Mouse (Mus musculus): Measurements from ENCODE around the gene Fus. TPM values are rescaled to one million over a fixed set of nuclear protein-coding genes. Genes with fewer than 3 reads are reported as not detected.

Gene Fus
- 156 and 158 TPM in 2 replicates for polyA plus RNA-seq (2012; rRNA removed)

GRCm38 (mm10) chr7:127967004-127967921 lies at the start of gene Fus:
Gene Fus (plus strand): TSS chr7:127967457.

GRCm38 (mm10) chr7:127929923-127930322 lies 37.3 kb upstream of the Fus start, which contains the start of gene Prss8:
Gene Prss8 (minus strand): TSS chr7:127930104.

GRCm38 (mm10) chr7:127946470-127947023 lies 20.7 kb upstream of the Fus start, which contains the start of gene Prss36:
Gene Prss36 (minus strand): TSS chr7:127946725.

GRCm38 (mm10) chr7:127993341-127993977 lies 26.2 kb downstream of the Fus start, which contains the start of gene Pycard:
Gene Pycard (minus strand): TSS chr7:127993867.

GRCm38 (mm10) chr7:128003688-128004087 lies 36.4 kb downstream of the Fus start, which contains the start of gene Trim72:
Gene Trim72 (plus strand): TSS chr7:128003949.

Other genes starting within 250 kb of the Fus start
- not detected in 2 replicates for gene Ctf2, start 235.3 kb upstream of the Fus start, polyA plus RNA-seq (2012; rRNA removed)
- gene Fbxl19, start 222.9 kb upstream of the Fus start, polyA plus RNA-seq (2012; rRNA removed) = 47.9 and 56.8 TPM in 2 replicates
- gene Orai3, start 197.6 kb upstream of the Fus start, polyA plus RNA-seq (2012; rRNA removed) = 35.4 and 46.9 TPM in 2 replicates
- 8.2 and 9.2 TPM in 2 replicates for gene Setd1a, start 190.8 kb upstream of the Fus start, polyA plus RNA-seq (2012; rRNA removed)
- gene Gm49388, start 181.8 kb upstream of the Fus start, polyA plus RNA-seq (2012; rRNA removed) = 0.86 TPM in 1 of 2 replicates, not detected in the other
- 64.8 and 84.2 TPM in 2 replicates for gene Hsd3b7, start 166.9 kb upstream of the Fus start, polyA plus RNA-seq (2012; rRNA removed)
- gene Stx4a, start 143.2 kb upstream of the Fus start, polyA plus RNA-seq (2012; rRNA removed) = 61.1 and 76.4 TPM in 2 replicates
- 3.9 and 4.8 TPM in 2 replicates for gene Stx1b, start 142.9 kb upstream of the Fus start, polyA plus RNA-seq (2012; rRNA removed)
- gene Zfp646, start 91.2 kb upstream of the Fus start, polyA plus RNA-seq (2012; rRNA removed) = 20.2 and 20.8 TPM in 2 replicates
- gene Zfp668, start 90.6 kb upstream of the Fus start, polyA plus RNA-seq (2012; rRNA removed) = 6.5 and 7.7 TPM in 2 replicates
- gene Prss53, start 76.5 kb upstream of the Fus start, polyA plus RNA-seq (2012; rRNA removed) = 5.0 and 5.2 TPM in 2 replicates
- not detected in 2 replicates for gene Gm21974, start 72.0 kb upstream of the Fus start, polyA plus RNA-seq (2012; rRNA removed)
- gene Vkorc1, start 71.8 kb upstream of the Fus start, polyA plus RNA-seq (2012; rRNA removed) = 136 and 159 TPM in 2 replicates
- 74.3 and 95.0 TPM in 2 replicates for gene Bckdk, start 63.4 kb upstream of the Fus start, polyA plus RNA-seq (2012; rRNA removed)
- 9.7 and 12.9 TPM in 2 replicates for gene Kat8, start 54.9 kb upstream of the Fus start, polyA plus RNA-seq (2012; rRNA removed)
- 119 and 136 TPM in 2 replicates for gene Prss8, start 37.4 kb upstream of the Fus start, polyA plus RNA-seq (2012; rRNA removed)
- 7.5 and 10.7 TPM in 2 replicates for gene Prss36, start 20.7 kb upstream of the Fus start, polyA plus RNA-seq (2012; rRNA removed)
- gene Pycard, start 26.4 kb downstream of the Fus start, polyA plus RNA-seq (2012; rRNA removed) = 407 and 442 TPM in 2 replicates
- 18.5 and 21.0 TPM in 2 replicates for gene Trim72, start 36.5 kb downstream of the Fus start, polyA plus RNA-seq (2012; rRNA removed)
- 4.3 and 4.7 TPM in 2 replicates for gene Itgam, start 95.2 kb downstream of the Fus start, polyA plus RNA-seq (2012; rRNA removed)
- 0.10 TPM in 1 of 2 replicates, not detected in the other for gene Gm49368, start 95.2 kb downstream of the Fus start, polyA plus RNA-seq (2012; rRNA removed)
- 3.5 and 3.6 TPM in 2 replicates for gene Itgax, start 162.1 kb downstream of the Fus start, polyA plus RNA-seq (2012; rRNA removed)
- 0.09 and 0.17 TPM in 2 replicates for gene Itgad, start 186.9 kb downstream of the Fus start, polyA plus RNA-seq (2012; rRNA removed)
- 0.26 and 1.3 TPM in 2 replicates for gene Cox6a2, start 238.9 kb downstream of the Fus start, polyA plus RNA-seq (2012; rRNA removed)